Mouse (Mus musculus) skeletal muscle tissue, adult 2 months (tissue): Measurements from ENCODE around the gene Polr2g.
A peak's percentile ranks its signal among the peaks of the same experiment; 100 is the strongest.
"Not testable (repeated sequence)": the region's sequence is repeated elsewhere in the genome, so short reads cannot be mapped to it uniquely, and the experiment has no call there.

ENCODE experiments used
- DNase-seq: peaks from one replicate; pipeline ENCODE4 v3.0.0-alpha.2; 2012; ENCODE audit warnings: low read depth, low spot score

Polr2g gene

GRCm38 (mm10) chr19:8798264-8798946, at the start of gene Polr2g:
Gene Polr2g, minus strand, starts transcription at chr19:8798577.
- peak; percentile 95 for DNase-seq

DNA sequence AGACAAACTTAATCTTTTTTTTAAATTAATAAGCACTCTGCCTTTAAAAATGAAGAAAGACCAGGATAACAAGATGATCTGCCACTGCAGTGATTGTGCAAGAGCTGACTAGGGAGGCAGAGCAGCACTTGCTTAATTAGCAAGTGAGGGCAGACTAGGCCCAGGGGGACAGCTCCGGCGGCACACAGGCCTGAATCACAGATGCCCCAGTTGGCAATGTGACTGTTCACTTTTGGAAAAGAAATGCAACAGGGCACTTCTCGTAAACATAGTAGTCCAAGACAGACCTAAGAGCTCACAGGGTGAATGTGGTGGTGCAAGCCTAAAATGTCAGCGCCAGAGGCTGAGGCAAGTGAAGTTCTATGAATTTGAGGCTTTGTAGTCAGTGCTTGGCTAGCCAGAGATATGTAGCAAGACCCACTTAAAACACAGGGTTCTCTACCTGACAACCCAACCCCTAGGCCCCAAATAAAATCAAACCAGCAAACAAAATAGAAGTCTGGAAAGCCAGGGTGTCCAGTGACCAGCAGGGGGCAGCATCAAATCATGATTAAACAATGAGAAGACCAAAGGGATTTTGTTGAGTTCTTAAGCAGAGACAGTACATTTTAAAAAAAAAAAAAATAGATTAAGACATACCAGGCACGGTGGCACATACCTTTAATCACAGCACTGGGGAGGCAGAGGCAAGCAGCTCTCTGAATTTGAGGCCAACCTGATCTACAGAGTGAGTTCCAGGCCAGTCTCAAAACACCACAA, 46.2 kb upstream of the Polr2g start:
- peak; percentile 56 for DNase-seq

DNA sequence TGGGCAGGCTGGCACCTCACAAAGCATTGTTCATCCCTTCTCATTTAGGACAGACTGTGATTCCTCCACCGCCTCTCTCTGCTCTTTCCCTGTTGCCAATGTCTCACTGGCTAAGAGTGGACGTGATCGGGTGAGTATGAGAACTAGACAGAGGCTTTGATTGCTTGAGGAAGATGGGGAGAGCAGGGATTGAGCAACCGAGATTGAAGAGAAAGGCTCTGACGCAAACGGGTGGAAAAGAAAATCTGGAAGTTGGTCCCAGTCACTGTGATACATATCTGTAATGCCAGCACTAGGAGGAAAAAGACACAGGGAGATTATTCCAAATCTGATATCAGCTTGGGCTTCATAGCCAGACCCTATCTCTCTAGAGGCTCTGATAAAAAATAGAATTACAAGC, 44.6 kb upstream of the Polr2g start:
- DNase-seq: no peak

DNA sequence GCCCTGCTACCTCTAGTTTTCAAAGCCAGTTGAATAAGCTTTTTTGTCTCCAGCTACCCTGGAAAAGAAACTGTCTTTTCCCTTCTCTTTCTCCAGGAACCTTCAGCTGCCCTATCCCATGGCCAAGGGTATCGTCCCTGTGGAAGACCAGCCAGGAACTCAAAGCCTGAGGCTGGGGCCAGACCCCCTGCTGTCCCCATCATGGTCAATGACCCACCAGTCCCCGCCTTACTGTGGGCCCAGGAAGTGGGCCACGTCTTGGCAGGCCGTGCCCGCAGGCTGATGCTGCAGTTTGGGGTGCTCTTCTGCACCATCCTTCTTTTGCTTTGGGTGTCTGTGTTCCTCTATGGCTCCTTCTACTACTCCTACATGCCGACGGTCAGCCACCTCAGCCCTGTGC, 42.6 kb upstream of the Polr2g start:
- no peak for DNase-seq

GRCm38 (mm10) chr19:8839908-8840791, 41.8 kb upstream of the Polr2g start:
- DNase-seq: peak; percentile 54

DNA sequence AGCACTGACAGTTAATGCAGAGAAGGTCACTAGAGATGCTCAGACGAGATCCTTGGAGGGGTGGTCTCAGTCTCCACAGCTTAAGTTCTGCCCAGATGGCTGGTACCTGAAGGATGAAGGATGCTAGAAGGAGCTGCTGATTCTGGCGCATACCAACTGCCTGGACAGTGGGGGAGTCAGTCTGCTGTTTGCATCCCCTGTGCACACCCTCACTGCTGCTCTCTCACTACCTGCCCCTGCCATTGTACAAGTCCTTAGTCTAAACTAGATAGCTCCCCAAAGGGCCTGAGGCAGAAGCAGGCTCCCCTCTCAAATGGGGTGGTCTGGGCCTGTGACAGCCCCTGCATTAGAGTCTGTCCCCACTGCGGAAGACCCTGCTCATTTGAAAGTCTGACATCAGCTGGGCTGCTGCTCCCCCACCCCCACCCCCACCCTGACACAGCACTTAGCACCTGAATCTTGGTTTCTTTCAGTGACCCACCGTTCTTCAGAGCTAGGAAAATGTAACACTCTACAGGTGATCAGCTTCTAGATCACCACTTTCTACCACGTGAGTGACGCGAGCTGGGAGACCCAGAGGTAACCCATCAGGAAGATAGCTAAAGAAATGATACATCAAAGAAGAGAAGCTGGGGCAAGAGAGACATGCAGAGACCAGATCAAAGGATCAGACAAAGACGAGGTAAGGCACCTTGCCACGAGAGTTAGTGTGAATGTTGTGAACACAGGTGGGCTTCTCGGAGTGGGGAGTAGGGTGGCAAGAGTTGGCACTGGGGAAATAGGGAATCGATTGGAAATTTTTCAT, 40.9 kb upstream of the Polr2g start, which contains the start of gene Gng3:
Gene Gng3 (minus strand): TSS at position 92 of the 805 bp plus-strand sequence.
- DNase-seq: no peak

- DNase-seq: peak; percentile 41
These were observed 39.8 kb upstream of the Polr2g start for GRCm38 (mm10) chr19:8838041-8838730.

- DNase-seq: peak; percentile 70
These were observed 38.9 kb upstream of the Polr2g start, which contains the start of gene Bscl2 for GRCm38 (mm10) chr19:8837251-8837791. Gene Bscl2, plus strand, starts transcription at chr19:8837467.

DNA sequence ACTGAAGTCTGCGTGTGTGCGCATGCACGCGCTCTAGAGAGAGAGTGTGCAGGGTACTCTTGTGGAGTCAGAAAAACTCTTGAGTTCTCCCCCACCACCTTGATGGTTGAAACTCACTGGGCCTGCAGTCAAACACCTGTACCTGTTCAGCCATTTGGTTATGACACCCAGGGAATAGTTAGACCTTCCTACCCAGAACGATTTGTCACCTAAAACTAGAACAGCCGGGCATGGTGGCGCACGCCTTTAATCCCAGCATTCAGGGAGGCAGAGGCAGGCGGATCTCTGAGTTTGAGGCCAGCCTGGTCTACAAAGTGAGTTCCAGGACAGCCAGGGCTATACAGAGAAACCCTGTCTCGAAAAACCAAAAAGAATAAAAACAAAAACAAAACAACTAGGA, 38.0 kb upstream of the Polr2g start:
- DNase-seq: not testable (repeated sequence)

DNA sequence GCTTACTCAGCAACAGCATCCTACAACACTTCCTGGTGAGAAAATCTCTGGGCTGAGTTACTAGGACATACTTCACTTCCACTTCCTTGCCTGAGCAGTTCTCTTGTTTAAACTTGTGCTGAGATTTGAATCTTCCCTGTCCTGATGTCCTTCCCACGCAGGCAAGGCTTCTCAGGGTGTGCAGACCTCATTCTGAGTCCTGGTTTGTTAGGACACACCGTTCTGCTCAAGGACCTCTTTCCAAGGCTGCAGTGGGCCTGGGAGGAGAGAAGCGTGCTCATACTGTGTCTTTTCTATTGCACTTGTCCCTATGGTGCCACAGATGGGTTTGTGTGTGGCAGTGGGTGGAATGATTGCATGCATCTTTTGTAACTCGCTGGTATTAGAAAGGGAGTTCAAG, 34.6 kb upstream of the Polr2g start:
- no peak for DNase-seq

DNA sequence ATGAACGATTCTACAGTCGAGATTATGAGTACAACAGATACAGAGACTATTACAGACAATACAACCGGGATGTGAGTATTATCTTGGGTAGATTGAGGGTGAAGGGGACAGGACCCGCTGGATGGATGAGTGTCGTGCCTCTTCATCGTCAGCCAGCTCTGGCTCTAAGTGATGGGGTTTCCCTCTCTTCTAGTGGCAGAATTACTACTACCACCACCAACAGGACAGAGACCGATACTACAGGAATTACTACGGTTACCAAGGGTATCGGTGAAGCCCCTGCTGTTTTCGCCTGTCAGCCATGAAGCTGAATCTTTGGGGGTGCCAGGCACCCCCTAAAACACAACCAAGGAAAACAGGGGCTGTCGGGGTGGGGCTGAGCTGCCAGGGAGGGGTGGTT, 32.9 kb upstream of the Polr2g start:
- DNase-seq: no peak

DNA sequence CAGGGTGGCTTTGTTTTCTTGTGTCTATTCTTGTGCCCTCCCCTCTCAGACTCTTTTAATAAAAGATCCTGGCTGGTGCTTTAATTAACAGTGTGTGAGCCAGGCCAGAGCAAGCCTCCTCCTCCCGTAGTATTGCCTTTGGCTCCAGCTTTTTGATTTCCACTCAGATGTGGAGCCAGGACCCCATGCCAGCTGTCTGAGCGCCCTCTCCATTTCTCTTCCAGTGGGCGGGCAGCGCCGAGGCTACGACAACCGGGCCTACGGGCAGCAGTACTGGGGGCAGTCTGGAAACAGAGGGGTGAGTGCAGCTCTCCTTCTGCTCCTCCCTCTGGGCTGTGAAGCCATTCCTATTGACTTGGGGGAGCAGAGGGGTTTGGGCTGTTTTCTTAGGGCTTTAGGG, 32.3 kb upstream of the Polr2g start:
- DNase-seq: no peak

DNA sequence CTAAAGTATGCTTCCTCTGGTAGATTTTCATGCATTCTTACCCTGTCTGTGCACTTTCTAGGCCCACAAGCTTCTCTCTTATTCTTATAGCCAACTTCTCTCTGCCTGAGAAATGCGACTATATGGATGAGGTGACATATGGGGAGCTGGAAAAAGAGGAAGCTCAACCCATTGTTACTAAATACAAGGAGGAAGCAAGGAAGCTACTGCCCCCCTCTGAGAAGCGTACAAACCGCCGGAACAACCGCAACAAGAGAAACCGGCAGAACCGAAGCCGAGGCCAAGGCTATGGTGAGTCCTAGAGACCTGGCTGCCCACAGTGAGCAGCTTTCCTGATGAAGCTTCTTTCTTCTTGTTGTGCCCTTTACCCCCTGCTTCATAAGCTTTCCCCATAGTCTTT, 31.3 kb upstream of the Polr2g start, which contains the start of gene AC129217.1:
Gene AC129217.1 (plus strand): TSS at position 114 of the 400 bp plus-strand sequence.
- no peak for DNase-seq

DNA sequence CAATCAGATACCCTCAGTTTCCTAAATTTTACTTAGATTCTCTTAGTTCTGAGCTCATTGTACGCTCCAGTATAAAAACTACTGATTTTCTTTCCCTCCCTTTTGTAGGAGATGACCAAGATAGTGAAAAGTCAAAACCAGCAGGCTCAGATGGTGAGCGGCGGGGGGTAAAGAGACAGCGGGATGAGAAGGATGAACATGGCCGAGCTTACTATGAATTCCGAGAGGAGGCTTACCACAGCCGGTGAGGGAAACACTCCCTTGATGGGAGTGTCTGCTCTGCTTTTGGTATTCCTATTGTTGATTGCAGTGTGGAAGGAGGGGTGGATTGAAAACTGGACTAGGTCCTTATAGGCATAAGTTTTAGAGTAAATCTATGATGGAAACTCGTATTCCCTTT, 24.3 kb upstream of the Polr2g start:
- DNase-seq: no peak

GRCm38 (mm10) chr19:8821146-8821545, 22.8 kb upstream of the Polr2g start:
- no peak for DNase-seq

DNA sequence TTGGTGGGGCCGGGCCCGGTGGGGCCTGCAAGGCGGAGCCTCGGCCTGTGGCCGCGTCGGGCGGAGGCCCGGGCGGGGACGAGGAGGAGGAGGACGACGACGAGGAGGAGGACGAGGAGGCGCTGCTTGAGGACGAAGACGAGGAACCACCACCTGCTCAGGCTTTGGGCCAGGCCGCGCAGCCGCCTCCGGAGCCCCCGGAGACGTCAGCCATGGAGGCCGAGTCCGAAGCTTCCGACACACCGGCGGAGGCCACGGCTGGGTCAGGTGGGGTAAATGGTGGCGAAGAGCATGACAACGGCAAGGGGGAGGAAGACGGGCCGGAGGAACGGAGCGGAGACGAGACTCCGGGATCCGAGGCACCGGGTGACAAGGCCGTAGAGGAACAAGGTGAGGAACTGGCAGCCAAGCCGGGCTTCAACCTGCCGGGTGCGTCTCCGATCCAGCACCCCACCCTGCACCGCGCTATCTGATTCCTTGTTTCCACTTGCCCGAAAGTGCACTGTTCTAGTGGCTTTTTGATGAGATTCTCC, 22.1 kb upstream of the Polr2g start:
- DNase-seq: no peak

DNA sequence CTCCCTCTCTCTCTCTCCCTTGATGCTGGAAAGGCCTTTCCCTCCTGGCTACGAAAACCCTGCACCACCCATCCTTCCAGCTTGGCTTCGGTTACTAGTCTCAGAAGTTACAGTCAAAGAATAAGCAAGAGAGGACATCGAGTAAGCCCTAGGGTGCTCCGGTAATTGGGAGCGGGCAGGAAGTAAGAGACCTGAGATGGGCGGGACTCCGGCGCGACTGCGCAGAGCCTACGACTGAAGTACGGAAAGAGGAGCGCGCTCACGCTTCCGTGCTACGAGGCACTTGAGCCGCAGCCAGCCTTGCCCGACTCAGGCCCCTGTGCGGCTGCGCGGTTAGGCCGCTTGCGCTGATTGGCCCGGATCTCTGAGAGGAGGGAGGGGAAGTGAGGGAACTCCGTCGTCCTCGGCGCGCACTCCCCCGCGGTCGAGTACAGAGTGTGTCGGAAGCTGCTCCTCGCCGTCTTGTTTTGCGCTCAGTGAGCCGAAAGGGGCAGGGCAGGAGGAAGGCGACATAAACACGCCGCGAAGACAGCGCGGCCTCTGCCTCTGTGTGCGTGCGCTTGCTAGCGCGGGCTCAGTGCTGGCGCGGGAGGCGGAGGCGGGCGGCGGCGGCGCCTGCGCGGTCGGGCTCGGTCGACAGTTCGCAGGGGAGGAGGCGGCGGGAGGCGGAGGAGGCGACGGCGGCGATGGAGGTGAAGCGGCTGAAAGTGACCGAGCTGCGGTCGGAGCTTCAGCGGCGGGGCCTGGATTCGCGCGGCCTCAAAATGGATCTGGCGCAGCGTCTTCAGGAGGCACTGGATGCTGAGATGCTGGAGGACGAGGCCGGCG, 21.4 kb upstream of the Polr2g start, which contains the start of gene Hnrnpul2:
Gene Hnrnpul2 (plus strand): TSS at position 415 of the 828 bp plus-strand sequence.
- DNase-seq: peak; percentile 99

- peak; percentile 96 for DNase-seq
These were observed 20.6 kb upstream of the Polr2g start, which contains the start of gene Ttc9c for GRCm38 (mm10) chr19:8818801-8819595. Gene Ttc9c, minus strand, starts transcription at chr19:8819333.
